In genomic region chr12:28750876-28751275, GRCm38 (mm10) we compare ENCODE assay signal across 8 mouse cellular contexts. TPM values are rescaled to one million over a fixed set of nuclear protein-coding genes. Genes with fewer than 3 reads are reported as not detected.
DNase-seq lines count a peak whose midpoint lies in the region; ATAC-seq and TF ChIP-seq lines count a peak whose summit lies in the region.

No protein-coding gene starts in this region.

- DNase-seq in hindbrain, embryonic 10.5 days (ENCODE audit: low spot score) = no peak
- no peak for DNase-seq in hindbrain, embryonic 11.5 days (ENCODE audit: low spot score)
- DNase-seq in G1E (ENCODE audit: low spot score) = no peak
- no peak for DNase-seq in adrenal gland, adult 8-10 months
- DNase-seq in left cerebral cortex, adult 8-10 months (ENCODE audit: low spot score in 2 of 2) = no peak
- no peak for DNase-seq in gastrocnemius, postnatal 4 days (ENCODE audit: low spot score in 2 of 2)

- H3K4me1 ChIP-seq in hindbrain, embryonic 10.5 days (replicated peaks) = peaks cover 40% of the 10 kb centered on the region
- H3K4me1 ChIP-seq in hindbrain, embryonic 11.5 days (replicated peaks; ENCODE audit: control insufficient read depth, insufficient read depth, low read length) = peaks cover 2% of the 10 kb centered on the region; the same call in 1 of the 2 replicates
- H3K4me1 ChIP-seq in G1E (ENCODE audit: insufficient read depth, low read depth, low read length) = peaks cover 47% of the 10 kb centered on the region
- peaks cover 31% of the 10 kb centered on the region for H3K4me1 ChIP-seq in forebrain, embryonic 15.5 days

- H3K27ac ChIP-seq in hindbrain, embryonic 10.5 days = peak overlapping the region; percentile 91
- no peak overlapping the region for H3K27ac ChIP-seq in hindbrain, embryonic 11.5 days (ENCODE audit: low read depth, low read length)
- H3K27ac ChIP-seq in forebrain, embryonic 15.5 days (replicated peaks) = peak overlapping the region; percentile 41
- H3K27ac ChIP-seq in macrophage = no peak overlapping the region

- no peaks in the 10 kb centered on the region for H3K9me3 ChIP-seq in hindbrain, embryonic 10.5 days
- no peaks in the 10 kb centered on the region for H3K9me3 ChIP-seq in hindbrain, embryonic 11.5 days (ENCODE audit: control insufficient read depth, low read length)
- no peaks in the 10 kb centered on the region for H3K9me3 ChIP-seq in G1E (replicated peaks)
- no peaks in the 10 kb centered on the region for H3K9me3 ChIP-seq in forebrain, embryonic 15.5 days

- H3K4me2 ChIP-seq in hindbrain, embryonic 11.5 days (replicated peaks; ENCODE audit: low read depth, low read length) = no peak overlapping the region
- H3K4me2 ChIP-seq in forebrain, embryonic 15.5 days (replicated peaks) = peak overlapping the region; percentile 74; the same call in 1 of the 2 replicates

- TF ChIP-seq CTCF in G1E (IDR thresholded peaks at IDR 0.05; ENCODE audit: low read depth, low read length) = no peak

- no peak overlapping the region for H3K9ac ChIP-seq in hindbrain, embryonic 11.5 days (ENCODE audit: low read depth, low read length)
- no peak overlapping the region for H3K9ac ChIP-seq in forebrain, embryonic 15.5 days (replicated peaks)

- no peak; the same call in 1 of the 2 replicates for ATAC-seq in hindbrain, embryonic 11.5 days (ENCODE audit: low FRiP score)
- no peak for ATAC-seq in G1E (ENCODE audit: extremely low read depth, insufficient number of reproducible peaks, low FRiP score, poor library complexity, severe bottlenecking)
- no peak; the same call in 1 of the 2 replicates for ATAC-seq in forebrain, embryonic 15.5 days (replicated peaks)

- H3K79me2 ChIP-seq in macrophage (ENCODE audit: inconsistent target) = peaks cover 86% of the 10 kb centered on the region

- peak overlapping the region; percentile 94; the same call in 1 of the 2 replicates for H3K4me3 ChIP-seq in hindbrain, embryonic 10.5 days
- H3K4me3 ChIP-seq in hindbrain, embryonic 11.5 days (ENCODE audit: low read depth, low read length) = no peak overlapping the region; the same call in none of the 2 replicates
- peak overlapping the region; percentile 83; the same call in 1 of the 2 replicates for H3K4me3 ChIP-seq in G1E (ENCODE audit: low read depth, low read length)
- peak overlapping the region; percentile 85 for H3K4me3 ChIP-seq in forebrain, embryonic 15.5 days
- H3K4me3 ChIP-seq in macrophage (ENCODE audit: inconsistent target) = peak overlapping the region; percentile 83; the same call in 1 of the 2 replicates

- no peaks in the 10 kb centered on the region for H3K27me3 ChIP-seq in hindbrain, embryonic 10.5 days (ENCODE audit: insufficient read depth, poor library complexity, severe bottlenecking)
- no peaks in the 10 kb centered on the region for H3K27me3 ChIP-seq in hindbrain, embryonic 11.5 days (ENCODE audit: control insufficient read depth, insufficient read depth, low read length)
- no peaks in the 10 kb centered on the region for H3K27me3 ChIP-seq in G1E (ENCODE audit: insufficient read depth, low read length)
- no peaks in the 10 kb centered on the region for H3K27me3 ChIP-seq in forebrain, embryonic 15.5 days

- WGBS in hindbrain, embryonic 10.5 days = 96% methylated on average over 5 of the region's 5 CpGs
- 93% methylated on average over 5 of the region's 5 CpGs for WGBS in hindbrain, embryonic 11.5 days
- 94% methylated on average over 5 of the region's 5 CpGs for WGBS in forebrain, embryonic 15.5 days
- 93% methylated on average over 4 of the region's 5 CpGs for WGBS in macrophage (ENCODE audit: missing documents)

- peaks cover 15% of the 10 kb centered on the region for H3K36me3 ChIP-seq in hindbrain, embryonic 10.5 days
- H3K36me3 ChIP-seq in hindbrain, embryonic 11.5 days (ENCODE audit: control insufficient read depth, insufficient read depth, low read length) = no peaks in the 10 kb centered on the region; the same call in 1 of the 2 replicates
- peaks cover 51% of the 10 kb centered on the region for H3K36me3 ChIP-seq in G1E (replicated peaks)
- H3K36me3 ChIP-seq in forebrain, embryonic 15.5 days = peaks cover 14% of the 10 kb centered on the region
- peaks cover 11% of the 10 kb centered on the region; the same call in 1 of the 2 replicates for H3K36me3 ChIP-seq in macrophage (ENCODE audit: inconsistent target)

RNA-seq across cellular contexts. Expression of gene Trappc12, which starts 0.6 kb away (rescaled TPM):
- 35.3 and 38.1 TPM in 2 replicates for polyA plus RNA-seq in hindbrain, embryonic 10.5 days (2016; fragmentation: Nextera tagmentation; extraction: Ambion mirVana)
- 36.6 and 38.4 TPM in 2 replicates for polyA plus RNA-seq in hindbrain, embryonic 11.5 days (2014; fragmentation: Nextera tagmentation; extraction: Ambion mirVana)
- total RNA-seq in G1E (2014; fragmentation: Nextera tagmentation) (37.4 and 49.6 TPM in 2 replicates), G1E (2017) (44.9 and 51.2 TPM in 2 replicates)
- polyA plus RNA-seq in G1E (2012) (9.8 and 13.5 TPM in 2 replicates), macrophage (2018) (18.0 to 21.8 TPM (median 20.5 TPM) in 3 replicates)
- 43.7 and 45.0 TPM in 2 replicates for polyA plus RNA-seq in forebrain, embryonic 15.5 days (2015; fragmentation: Nextera tagmentation; extraction: Ambion mirVana)
- total RNA-seq in macrophage (2018; cell fraction: chromatin; rRNA removed) = 10 to 100 TPM; 19.4 to 85.0 (median 58.3) TPM
- total RNA-seq in macrophage (2018; cell fraction: cytosol; rRNA removed) = 10 to 100 TPM; 12.2 to 27.2 (median 19.0) TPM
- total RNA-seq in macrophage (2018; cell fraction: nucleus; rRNA removed) = 10 to 100 TPM; 16.4 to 59.1 (median 37.8) TPM
- 10 to 100 TPM; 41.7 to 51.0 (median 46.9) TPM for total RNA-seq in adrenal gland, adult 8-10 months (2022)
- total RNA-seq in left cerebral cortex, adult 8-10 months (2022) = 10 to 100 TPM; 67.0 to 72.8 (median 70.2) TPM
- 10 to 100 TPM; 21.9 to 23.7 TPM for total RNA-seq in gastrocnemius, postnatal 4 days (2021)

RNA-seq across cellular contexts. Expression of gene Eipr1, which starts 0.7 kb away (rescaled TPM):
- 44.2 and 55.2 TPM in 2 replicates for polyA plus RNA-seq in hindbrain, embryonic 10.5 days (2016; fragmentation: Nextera tagmentation; extraction: Ambion mirVana)
- 50.0 and 50.1 TPM in 2 replicates for polyA plus RNA-seq in hindbrain, embryonic 11.5 days (2014; fragmentation: Nextera tagmentation; extraction: Ambion mirVana)
- 11.0 and 14.9 TPM in 2 replicates for total RNA-seq in G1E (2014; fragmentation: Nextera tagmentation)
- 52.8 and 59.5 TPM in 2 replicates for total RNA-seq in G1E (2017)
- polyA plus RNA-seq in G1E (2012) = 22.4 and 26.5 TPM in 2 replicates
- polyA plus RNA-seq in forebrain, embryonic 15.5 days (2015; fragmentation: Nextera tagmentation; extraction: Ambion mirVana) = 75.2 and 76.8 TPM in 2 replicates
- 10 to 100 TPM; 18.6 to 42.8 (median 30.7) TPM for total RNA-seq in macrophage (2018; cell fraction: chromatin; rRNA removed)
- total RNA-seq in macrophage (2018; cell fraction: cytosol; rRNA removed) = 10 to 100 TPM in 25 of 26 experiments, 1 to 10 TPM in 1; 9.5 to 19.6 (median 14.3) TPM
- total RNA-seq in macrophage (2018; cell fraction: nucleus; rRNA removed) = 10 to 100 TPM; 12.6 to 33.5 (median 24.4) TPM
- 8.4 to 17.5 TPM (median 16.8 TPM) in 3 replicates for polyA plus RNA-seq in macrophage (2018)
- total RNA-seq in adrenal gland, adult 8-10 months (2022) = 10 to 100 TPM; 25.6 to 27.2 (median 26.4) TPM
- total RNA-seq in left cerebral cortex, adult 8-10 months (2022) = 10 to 100 TPM; 57.1 to 65.8 (median 61.0) TPM
- total RNA-seq in gastrocnemius, postnatal 4 days (2021) = 1 to 10 TPM; 8.4 to 8.7 TPM

Comparison
In these comparisons a context has a peak if more than half of its experiments do, and no peak if none do; other contexts are left out.
1. H3K27ac ChIP-seq: peak in hindbrain, embryonic 10.5 days (single experiment) and forebrain, embryonic 15.5 days (single experiment); none in hindbrain, embryonic 11.5 days (single experiment) and macrophage (single experiment).